Mouse (Mus musculus) heart, adult 10 weeks (tissue): ENCODE results near the gene Armc7. TPM values are rescaled to one million over a fixed set of nuclear protein-coding genes. Genes with fewer than 3 reads are reported as not detected.

Experiments used
- polyA plus RNA-seq: library from polyadenylated mRNA; stranded (reverse); fragments of 350-450 nt; fragmentation: Illumina TruSeq; extraction: RNeasy Lipid Tissue Mini Kit (QIAGEN cat#74804); gene quantifications from one replicate; pipeline ENCODE4 v1.2.3, GENCODE M21; 2014; ENCODE audit warnings: low read depth, low replicate concordance

Gene Armc7
- polyA plus RNA-seq = 2.1 TPM

DNA sequence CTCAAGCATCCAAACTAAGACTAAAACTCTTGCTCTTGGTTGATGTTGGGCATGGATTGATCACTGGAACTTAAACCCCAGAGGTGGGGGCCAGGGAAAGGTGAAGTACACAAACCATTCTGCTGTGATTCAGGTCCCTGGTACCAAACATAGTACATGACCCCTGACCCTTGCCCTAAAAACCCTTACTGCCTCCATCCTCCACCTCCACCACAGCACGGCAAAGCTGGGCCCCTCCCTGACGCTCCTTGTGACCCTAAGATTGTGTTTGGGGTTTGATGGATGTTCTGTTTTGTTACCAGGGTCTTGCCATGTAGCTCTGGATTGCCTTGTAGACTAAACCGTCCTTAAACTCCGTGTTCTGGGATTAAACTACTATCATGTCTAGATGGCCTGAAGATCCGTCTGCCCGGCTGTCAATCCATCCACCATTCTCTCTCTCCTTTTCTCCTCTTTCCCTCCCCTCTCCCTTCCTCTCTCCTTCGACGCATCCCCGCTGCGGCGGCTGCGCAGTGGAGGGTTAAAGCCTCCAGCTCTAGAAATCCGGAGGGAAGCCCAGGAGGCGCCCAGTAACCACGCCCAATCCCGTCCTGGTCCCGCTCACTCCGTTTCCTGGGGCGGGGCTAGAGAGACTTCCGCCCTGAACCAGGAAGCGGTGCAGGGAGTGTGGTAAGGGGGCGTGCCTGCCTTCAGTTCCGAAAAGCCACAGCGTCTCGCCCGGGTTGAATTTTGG, at the start of gene Armc7:
TSS of gene Armc7 (plus strand) at position 643 of the 733 bp plus-strand sequence.

DNA sequence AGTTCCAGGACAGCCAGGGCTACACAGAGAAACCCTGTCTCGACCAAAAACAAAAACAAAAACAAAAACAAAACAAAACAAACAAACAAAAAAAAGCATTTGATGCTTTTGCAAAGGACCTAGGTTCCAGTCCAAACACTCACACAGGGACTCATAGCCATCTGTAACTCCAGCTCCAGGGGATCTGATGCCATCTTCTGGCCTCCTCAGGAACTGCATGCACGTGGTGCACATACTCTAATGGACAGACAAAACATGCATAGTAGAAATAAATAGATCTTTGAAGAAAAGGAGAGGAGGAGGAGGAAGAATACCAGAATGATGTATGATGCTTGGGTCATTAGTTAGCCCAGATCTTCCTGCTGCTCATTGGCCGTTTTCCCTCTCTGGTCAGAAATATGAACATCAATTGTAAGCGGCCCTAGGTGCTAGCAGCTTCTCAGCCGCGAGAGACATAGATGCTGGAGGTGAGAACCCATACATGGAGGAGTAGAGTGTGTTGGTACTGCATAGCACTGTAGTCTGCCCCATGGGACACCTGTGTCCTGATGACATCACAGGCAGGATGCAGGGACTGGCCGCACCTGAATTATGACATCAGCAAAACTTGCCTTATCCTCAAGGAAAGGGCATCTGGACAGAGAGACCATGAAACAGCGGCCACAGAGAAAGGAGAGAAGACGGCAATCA, 35.4 kb upstream of the Armc7 start, which contains the start of gene Trim80:
TSS of gene Trim80 (plus strand) at position 640 of the 690 bp plus-strand sequence.

GRCm38 (mm10) chr11:115462243-115462891, 13.1 kb upstream of the Armc7 start, which contains the start of gene Slc16a5:
Gene Slc16a5, plus strand, starts transcription at chr11:115462474.

DNA sequence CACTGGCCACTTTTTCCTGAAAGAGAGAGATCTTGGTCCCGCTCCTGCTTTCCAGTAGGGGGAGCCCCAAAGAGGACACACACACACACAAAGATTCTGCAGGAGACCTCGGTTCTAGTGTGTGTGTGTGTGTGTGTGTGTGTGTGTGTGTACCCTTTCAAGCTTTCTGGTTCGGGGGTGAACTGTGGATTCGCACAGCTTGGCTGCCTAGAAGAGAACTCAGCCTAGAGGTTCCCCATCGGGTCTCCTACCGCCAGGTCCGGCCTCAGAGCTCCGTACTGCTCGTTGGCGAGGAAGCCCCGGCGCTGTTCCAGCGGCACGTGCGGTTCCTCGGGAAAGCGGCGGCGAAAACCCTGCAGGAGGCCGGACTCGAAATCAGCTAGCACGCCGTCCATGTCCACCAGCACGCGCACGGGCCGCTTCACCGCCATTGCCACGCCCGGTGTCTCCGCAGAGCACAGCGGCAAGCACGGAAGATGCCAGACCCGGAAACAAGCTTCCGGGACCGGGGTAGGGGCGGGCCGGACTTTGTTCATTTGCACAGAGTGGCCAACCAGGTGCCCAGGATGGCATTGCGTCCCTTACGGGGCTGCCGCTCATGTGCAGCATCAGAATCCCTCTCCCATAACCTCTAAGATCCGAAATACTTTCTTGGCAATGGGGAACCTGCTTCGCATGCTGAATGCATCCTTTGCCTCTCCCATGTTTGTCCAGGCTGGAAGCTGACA, 16.1 kb downstream of the Armc7 start, which contains the start of gene Nt5c:
TSS of gene Nt5c (minus strand) at position 507 of the 728 bp plus-strand sequence.

DNA sequence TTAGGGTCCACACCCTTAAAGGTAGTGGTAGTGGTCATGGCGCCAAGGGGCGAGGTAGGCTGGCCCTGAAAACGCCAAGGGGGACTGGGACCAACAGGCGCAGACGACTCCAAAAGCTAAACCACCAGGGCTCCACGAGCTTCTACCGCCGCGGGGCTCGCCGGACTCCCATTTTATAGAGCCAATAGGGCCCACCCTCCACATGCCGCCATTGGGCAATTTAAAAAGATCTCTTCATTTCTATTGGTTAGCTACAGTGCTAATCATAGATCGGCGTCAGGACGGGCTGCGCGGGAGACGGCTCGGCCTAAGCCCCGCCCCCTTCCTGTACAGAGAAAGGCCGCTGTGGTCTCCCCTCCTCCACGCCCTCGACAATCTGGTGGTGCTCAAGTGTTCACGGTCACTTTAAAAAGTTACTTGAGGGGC, 38.8 kb downstream of the Armc7 start, which contains the start of gene Jpt1:
TSS of gene Jpt1 (minus strand) at position 150 of the 426 bp plus-strand sequence.

GRCm38 (mm10) chr11:115536038-115536681, 60.7 kb downstream of the Armc7 start, which contains the start of gene Sumo2:
Gene Sumo2, minus strand, starts transcription at chr11:115536276.

Other genes starting within 250 kb of the Armc7 start
- 1.4 TPM for gene Grin2c, start 208.4 kb upstream of the Armc7 start, polyA plus RNA-seq
- gene Fdxr, start 198.6 kb upstream of the Armc7 start, polyA plus RNA-seq = 14.0 TPM
- 2.6 TPM for gene Fads6, start 178.0 kb upstream of the Armc7 start, polyA plus RNA-seq
- not detected for gene Otop2, start 168.5 kb upstream of the Armc7 start, polyA plus RNA-seq
- gene Ush1g, start 153.6 kb upstream of the Armc7 start, polyA plus RNA-seq = not detected
- not detected for gene Otop3, start 140.9 kb upstream of the Armc7 start, polyA plus RNA-seq
- 3.8 TPM for gene Hid1, start 107.9 kb upstream of the Armc7 start, polyA plus RNA-seq
- 3.8 TPM for gene Cdr2l, start 93.8 kb upstream of the Armc7 start, polyA plus RNA-seq
- gene Mrpl58, start 71.9 kb upstream of the Armc7 start, polyA plus RNA-seq = 115 TPM
- 3,222 TPM for gene Atp5h, start 55.7 kb upstream of the Armc7 start, polyA plus RNA-seq
- 34.3 TPM for gene Kctd2, start 55.5 kb upstream of the Armc7 start, polyA plus RNA-seq
- not detected for gene Trim80, start 35.1 kb upstream of the Armc7 start, polyA plus RNA-seq
- gene Slc16a5, start 13.2 kb upstream of the Armc7 start, polyA plus RNA-seq = not detected
- 14.9 TPM for gene Nt5c, start 16.2 kb downstream of the Armc7 start, polyA plus RNA-seq
- 88.9 TPM for gene Jpt1, start 38.7 kb downstream of the Armc7 start, polyA plus RNA-seq
- 255 TPM for gene Sumo2, start 60.6 kb downstream of the Armc7 start, polyA plus RNA-seq
- gene Nup85, start 88.8 kb downstream of the Armc7 start, polyA plus RNA-seq = 37.0 TPM
- gene Mrps7, start 128.3 kb downstream of the Armc7 start, polyA plus RNA-seq = 79.9 TPM
- gene Gga3, start 128.4 kb downstream of the Armc7 start, polyA plus RNA-seq = 13.7 TPM
- 62.3 TPM for gene Mif4gd, start 137.3 kb downstream of the Armc7 start, polyA plus RNA-seq
- 53.1 TPM for gene Slc25a19, start 152.6 kb downstream of the Armc7 start, polyA plus RNA-seq
- gene Grb2, start 232.9 kb downstream of the Armc7 start, polyA plus RNA-seq = 83.0 TPM